Mouse (Mus musculus) liver, embryonic 13.5 days (tissue): Measurements from ENCODE around the gene Sgms1. TPM values are rescaled to one million over a fixed set of nuclear protein-coding genes. Genes with fewer than 3 reads are reported as not detected.
"Not testable (repeated sequence)": the region's sequence is repeated elsewhere in the genome, so short reads cannot be mapped to it uniquely, and the experiment has no call there.

Experiments
- ATAC-seq: fragments of 200-750 bp; cut with Nextera tagmentation; 2 replicates; pipeline ENCODE4 v1.8.0; 2017; ENCODE audit warnings: low read depth, mild to moderate bottlenecking, moderate number of reproducible peaks, moderate library complexity
- DNase-seq: peaks from one replicate; pipeline ENCODE4 v3.0.0; 2022
- H3K27ac ChIP-seq: fragments of 300-500 bp; sonication (generic); 2 replicates; pipeline ENCODE4 v1.5.1; 2015; ENCODE audit warnings: moderate library complexity, mild to moderate bottlenecking, inconsistent platforms
- H3K27me3 ChIP-seq: fragments of 300-500 bp; sonication (generic); 2 replicates; pipeline ENCODE4 v1.6.1; 2015; ENCODE audit warnings: mild to moderate bottlenecking, inconsistent platforms
- H3K36me3 ChIP-seq: fragments of 300-500 bp; sonication (generic); 2 replicates; pipeline ENCODE4 v1.6.1; 2015; ENCODE audit warnings: mild to moderate bottlenecking, inconsistent platforms
- H3K4me1 ChIP-seq: fragments of 300-500 bp; sonication (generic); replicated peaks from 2 replicates; pipeline ENCODE4 v1.6.1; 2015; ENCODE audit warnings: inconsistent platforms
- H3K4me2 ChIP-seq: fragments of 300-500 bp; sonication (generic); 2 replicates; pipeline ENCODE4 v1.6.1; 2015; ENCODE audit warnings: inconsistent platforms, mild to moderate bottlenecking, moderate library complexity
- H3K4me3 ChIP-seq: fragments of 300-500 bp; sonication (generic); replicated peaks from 2 replicates; pipeline ENCODE4 v1.5.1; 2015; ENCODE audit warnings: mild to moderate bottlenecking, inconsistent platforms
- H3K9ac ChIP-seq: fragments of 300-500 bp; sonication (generic); 2 replicates; pipeline ENCODE4 v1.6.1; 2015; ENCODE audit warnings: mild to moderate bottlenecking, inconsistent platforms
- H3K9me3 ChIP-seq: fragments of 300-500 bp; sonication (generic); replicated peaks from 2 replicates; pipeline ENCODE4 v1.6.1; 2016; ENCODE audit warnings: inconsistent platforms
- WGBS: fragments of 180-500 bp; shearing (Covaris S2); methylation state at CpG from one replicate; pipeline ENCODE4 v1.1.7; 2015; ENCODE audit not compliant: insufficient replicate concordance; 5-methylcytosine and 5-hydroxymethylcytosine counted together
- polyA plus RNA-seq: library from polyadenylated mRNA; unstranded; fragments of >200 nt; fragmentation: Nextera tagmentation; extraction: Ambion mirVana; gene quantifications from 2 replicates; pipeline ENCODE4 v1.2.1, GENCODE M21; 2015

Sgms1 gene
- polyA plus RNA-seq, 1 experiment from 2014 or later, result 23.4 TPM

DNA sequence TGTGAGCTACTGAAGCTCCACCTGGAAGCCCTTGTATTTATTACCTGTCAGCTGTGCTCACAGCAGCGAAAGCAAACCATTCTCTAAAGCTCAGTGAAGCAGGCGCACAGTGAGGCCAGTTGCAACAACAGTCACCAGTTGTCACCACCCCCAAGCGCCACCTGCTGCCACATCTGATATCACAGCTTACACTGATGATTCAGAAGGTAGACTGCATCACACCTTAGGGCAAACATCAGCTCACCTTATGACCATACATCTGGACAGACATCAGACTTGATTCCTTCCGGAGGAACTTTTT, 69.2 kb downstream of the Sgms1 start:
- Histone ChIP-seq H3K9me3 (no peaks in the 10 kb centered on the region), H3K4me3 (no peak overlapping the region), H3K9ac (no peak overlapping the region), H3K4me1 (peaks cover 46% of the 10 kb centered on the region), H3K27ac (no peak overlapping the region), H3K36me3 (no peaks in the 10 kb centered on the region), H3K4me2 (no peak overlapping the region), H3K27me3 (no peaks in the 10 kb centered on the region)
- peak; percentile 57 for ATAC-seq
- 52% methylated on average over 4 of the region's 4 CpGs for WGBS
- peak; percentile 51 for DNase-seq

DNA sequence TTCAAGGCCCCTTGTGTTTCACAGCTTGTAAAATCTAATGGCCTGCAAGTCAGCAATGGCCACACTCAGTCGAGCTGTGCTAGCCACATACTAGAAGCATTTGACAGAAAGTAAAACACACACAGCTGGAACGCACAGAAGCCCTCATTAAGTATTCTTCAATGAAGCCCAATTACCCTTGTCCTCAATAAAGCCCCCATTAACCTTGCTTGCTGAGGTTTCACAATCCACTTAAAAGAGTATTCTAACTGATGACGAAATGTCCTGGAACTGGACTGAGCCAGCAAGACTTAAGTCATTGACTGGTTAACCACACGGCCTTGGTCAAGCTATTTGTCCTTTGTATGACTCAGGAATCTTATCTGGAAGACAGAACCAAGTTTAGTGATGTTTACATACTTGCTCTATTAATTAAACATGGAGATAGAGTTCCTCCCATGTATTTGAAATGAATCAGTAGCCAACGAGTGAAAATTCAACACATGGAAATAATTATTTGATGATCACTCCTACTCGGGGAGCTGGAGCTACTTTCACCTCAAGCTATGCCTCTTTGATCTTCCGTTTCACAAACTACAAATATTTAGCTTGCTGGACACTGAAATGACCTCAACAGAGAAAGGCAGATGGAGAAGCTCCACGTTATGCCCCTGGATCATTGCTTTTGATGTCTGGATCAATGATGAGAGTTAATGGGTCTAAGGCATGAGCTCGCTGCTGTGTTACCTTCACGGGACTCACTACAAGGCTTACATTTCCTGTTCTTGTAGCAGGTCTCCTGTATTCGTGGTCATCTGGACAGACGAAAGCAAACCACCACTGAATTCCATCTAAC, 69.8 kb downstream of the Sgms1 start:
- peak; percentile 21; the same call in 1 of the 2 replicates for ATAC-seq
- peaks cover 48% of the 10 kb centered on the region for H3K4me1 ChIP-seq
- peak overlapping the region; percentile 7; the same call in 1 of the 2 replicates for H3K27ac ChIP-seq

DNA sequence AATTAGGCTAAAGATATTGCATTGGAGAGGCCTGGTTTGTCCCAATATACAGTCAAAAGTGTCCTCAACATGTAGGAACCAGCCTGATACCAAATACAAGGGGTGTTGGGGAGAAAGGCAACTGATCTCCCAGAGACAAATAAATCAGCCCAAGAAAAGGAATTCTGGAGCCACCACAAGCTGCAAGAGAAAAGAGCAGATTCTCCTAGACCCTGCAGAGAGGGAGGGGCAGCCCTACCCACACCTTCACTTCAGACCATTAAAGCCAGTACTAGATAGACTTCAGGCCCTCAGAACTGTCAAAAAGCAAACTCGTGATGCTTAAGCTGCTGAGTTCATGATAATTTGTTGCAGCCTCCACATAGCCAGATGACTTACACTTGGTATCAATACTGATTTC, 70.5 kb downstream of the Sgms1 start:
- Histone ChIP-seq H3K4me3 (no peak overlapping the region), H3K9ac (no peak overlapping the region), H3K9me3 (no peaks in the 10 kb centered on the region), H3K36me3 (no peaks in the 10 kb centered on the region), H3K4me1 (peaks cover 48% of the 10 kb centered on the region), H3K27me3 (no peaks in the 10 kb centered on the region), H3K27ac (peak overlapping the region; percentile 7; the same call in 1 of the 2 replicates), H3K4me2 (no peak overlapping the region)
- ATAC-seq (no peak), DNase-seq (no peak)
- 39% methylated on average over 1 of the region's 1 CpGs for WGBS

More for the DNA sequence above, 69.8 kb downstream of the Sgms1 start:
- no peak for DNase-seq
- no peak overlapping the region for H3K4me2 ChIP-seq
- H3K36me3 ChIP-seq, result no peaks in the 10 kb centered on the region
- H3K9ac ChIP-seq, result no peak overlapping the region
- H3K4me3 ChIP-seq, result no peak overlapping the region
- no peaks in the 10 kb centered on the region for H3K9me3 ChIP-seq
- no peaks in the 10 kb centered on the region for H3K27me3 ChIP-seq
- 56% methylated on average over 12 of the region's 12 CpGs for WGBS

- H3K4me2 ChIP-seq, H3K9ac ChIP-seq, H3K36me3 ChIP-seq, H3K4me3 ChIP-seq, ATAC-seq, H3K27ac ChIP-seq, H3K27me3 ChIP-seq, DNase-seq, H3K9me3 ChIP-seq: not testable (repeated sequence)
- peaks cover 48% of the 10 kb centered on the region for H3K4me1 ChIP-seq
- WGBS, result 29% methylated on average over 1 of the region's 1 CpGs
Measured at GRCm38 (mm10) chr19:32317347-32317746, 72.2 kb downstream of the Sgms1 start.

GRCm38 (mm10) chr19:32313304-32313703, 76.2 kb downstream of the Sgms1 start:
- peaks cover 20% of the 10 kb centered on the region for H3K4me1 ChIP-seq
- H3K4me3 ChIP-seq, result no peak overlapping the region
- ATAC-seq (no peak), DNase-seq (no peak)
- WGBS, result 85% methylated on average over 4 of the region's 4 CpGs
- no peak overlapping the region for H3K9ac ChIP-seq
- no peak overlapping the region for H3K27ac ChIP-seq
- H3K9me3 ChIP-seq, result no peaks in the 10 kb centered on the region
- H3K36me3 ChIP-seq, result no peaks in the 10 kb centered on the region
- H3K4me2 ChIP-seq, result no peak overlapping the region
- H3K27me3 ChIP-seq, result no peaks in the 10 kb centered on the region

DNA sequence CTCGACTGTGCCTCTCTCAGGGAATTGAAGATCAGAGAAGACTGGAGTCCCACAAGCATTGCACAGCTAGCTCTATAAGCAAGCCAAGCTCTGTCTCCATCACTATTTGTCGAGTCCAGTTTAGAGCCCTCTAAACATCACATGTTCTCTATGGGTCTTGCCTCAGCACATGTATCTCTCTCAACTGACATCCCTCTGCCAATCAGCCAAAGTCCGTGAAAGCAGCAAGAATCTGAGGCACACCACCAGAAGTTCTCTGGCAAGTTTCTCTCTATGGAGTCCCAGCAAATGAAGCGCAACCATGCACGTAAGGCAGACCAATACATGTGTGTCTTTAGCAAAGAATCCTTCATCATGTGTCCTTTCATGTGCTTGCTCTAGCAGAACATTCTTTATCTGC, 77.8 kb downstream of the Sgms1 start:
- H3K4me3 ChIP-seq, result no peak overlapping the region

GRCm38 (mm10) chr19:32311063-32311462, 78.5 kb downstream of the Sgms1 start:
- Histone ChIP-seq H3K27me3 (no peaks in the 10 kb centered on the region), H3K4me3 (no peak overlapping the region), H3K4me1 (peaks cover 5% of the 10 kb centered on the region), H3K9me3 (no peaks in the 10 kb centered on the region), H3K4me2 (no peak overlapping the region), H3K9ac (no peak overlapping the region), H3K27ac (no peak overlapping the region), H3K36me3 (no peaks in the 10 kb centered on the region)
- WGBS, result 74% methylated on average over 3 of the region's 3 CpGs
- ATAC-seq (no peak), DNase-seq (no peak)

More for the DNA sequence above, 77.8 kb downstream of the Sgms1 start:
- DNase-seq (no peak), ATAC-seq (no peak)
- Histone ChIP-seq H3K4me2 (no peak overlapping the region), H3K4me1 (peaks cover 12% of the 10 kb centered on the region), H3K27me3 (no peaks in the 10 kb centered on the region), H3K36me3 (no peaks in the 10 kb centered on the region), H3K9ac (no peak overlapping the region), H3K9me3 (no peaks in the 10 kb centered on the region), H3K27ac (no peak overlapping the region)
- 74% methylated on average over 5 of the region's 5 CpGs for WGBS

DNA sequence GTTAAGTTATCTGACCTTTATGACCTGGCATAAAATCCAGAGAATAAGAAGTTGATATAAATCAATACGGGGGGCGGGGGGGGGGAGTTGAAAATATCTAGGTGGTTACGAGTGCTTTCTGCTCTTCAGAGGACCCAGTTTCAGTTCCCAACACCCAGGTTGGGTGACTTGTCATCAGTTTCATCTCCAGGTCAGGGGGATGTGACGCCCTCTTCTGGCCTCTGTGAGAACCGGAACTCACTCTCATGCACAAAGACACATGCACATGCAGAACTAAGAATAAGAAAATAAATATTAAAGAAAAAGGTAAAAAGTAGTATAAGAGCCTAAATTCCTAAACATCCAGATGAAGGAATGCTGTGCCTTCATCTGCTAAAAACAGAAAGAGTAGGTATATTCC, 79.0 kb downstream of the Sgms1 start:
- DNase-seq (no peak), ATAC-seq (no peak)
- Histone ChIP-seq H3K4me1 (peaks cover 3% of the 10 kb centered on the region), H3K9me3 (no peaks in the 10 kb centered on the region), H3K9ac (no peak overlapping the region), H3K27me3 (no peaks in the 10 kb centered on the region), H3K36me3 (no peaks in the 10 kb centered on the region), H3K4me2 (no peak overlapping the region), H3K27ac (no peak overlapping the region), H3K4me3 (no peak overlapping the region)
- 87% methylated on average over 5 of the region's 5 CpGs for WGBS

GRCm38 (mm10) chr19:32309346-32309745, 80.2 kb downstream of the Sgms1 start:
- H3K36me3 ChIP-seq, result no peaks in the 10 kb centered on the region
- WGBS, result 87% methylated on average over 3 of the region's 3 CpGs
- no peaks in the 10 kb centered on the region for H3K27me3 ChIP-seq
- DNase-seq, result no peak
- no peak overlapping the region for H3K4me2 ChIP-seq
- no peak overlapping the region for H3K27ac ChIP-seq
- H3K9me3 ChIP-seq, result no peaks in the 10 kb centered on the region
- no peak for ATAC-seq
- no peak overlapping the region for H3K4me3 ChIP-seq
- peaks cover 7% of the 10 kb centered on the region for H3K4me1 ChIP-seq
- no peak overlapping the region for H3K9ac ChIP-seq

- no peaks in the 10 kb centered on the region for H3K27me3 ChIP-seq
Measured at GRCm38 (mm10) chr19:32308311-32308710, 81.2 kb downstream of the Sgms1 start.

GRCm38 (mm10) chr19:32304898-32305297, 84.6 kb downstream of the Sgms1 start:
- no peak overlapping the region for H3K4me2 ChIP-seq
- H3K27ac ChIP-seq, result peak overlapping the region; percentile 63
- no peak overlapping the region for H3K9ac ChIP-seq
- H3K4me1 ChIP-seq, result peaks cover 21% of the 10 kb centered on the region
- no peaks in the 10 kb centered on the region for H3K36me3 ChIP-seq
- H3K9me3 ChIP-seq, result no peaks in the 10 kb centered on the region
- WGBS, result 52% methylated on average over 4 of the region's 4 CpGs
- H3K4me3 ChIP-seq, result no peak overlapping the region
- no peak for DNase-seq
- no peak for ATAC-seq
- no peaks in the 10 kb centered on the region for H3K27me3 ChIP-seq

More at GRCm38 (mm10) chr19:32308311-32308710, 81.2 kb downstream of the Sgms1 start:
- Histone ChIP-seq H3K4me3 (no peak overlapping the region), H3K9ac (no peak overlapping the region), H3K9me3 (no peaks in the 10 kb centered on the region), H3K36me3 (no peaks in the 10 kb centered on the region), H3K4me1 (peaks cover 16% of the 10 kb centered on the region), H3K4me2 (no peak overlapping the region), H3K27ac (no peak overlapping the region)
- ATAC-seq (no peak), DNase-seq (no peak)
- 86% methylated on average over 3 of the region's 3 CpGs for WGBS
